Mouse (Mus musculus) MN1 (cell line): Measurements from ENCODE around the gene Tdrd9.
"Not testable (repeated sequence)": the region's sequence is repeated elsewhere in the genome, so short reads cannot be mapped to it uniquely, and the experiment has no call there.

Experiments used
- DNase-seq: peaks from one replicate; pipeline ENCODE4 v3.0.0-alpha.2; 2016; ENCODE audit warnings: low spot score

Tdrd9 gene

DNA sequence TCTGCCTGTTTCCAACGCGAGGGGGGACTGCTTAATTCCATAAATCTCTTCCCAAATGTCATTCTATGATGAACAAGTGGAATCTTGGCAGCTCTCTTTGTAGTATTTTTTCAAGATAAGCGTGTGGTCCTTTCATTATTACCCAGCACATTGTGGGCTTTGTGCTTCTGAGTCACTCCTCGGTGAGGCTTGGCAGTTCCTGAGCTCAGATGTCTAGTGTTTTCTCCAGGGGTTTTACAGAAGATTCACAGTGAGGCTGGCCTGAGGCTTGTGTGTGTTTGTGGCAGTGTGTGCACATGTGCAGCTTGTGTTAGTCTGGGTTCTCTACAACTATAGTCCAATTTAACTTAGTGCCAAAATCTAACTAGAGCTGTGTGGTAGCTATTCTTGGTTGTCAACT, 56.0 kb downstream of the Tdrd9 start:
- DNase-seq, result no peak

GRCm38 (mm10) chr12:112033409-112033975, 62.1 kb downstream of the Tdrd9 start:
- no peak for DNase-seq

- DNase-seq, result not testable (repeated sequence)
Measured at GRCm38 (mm10) chr12:112035341-112036100, 64.2 kb downstream of the Tdrd9 start.

- DNase-seq, result no peak
Measured at GRCm38 (mm10) chr12:112038441-112038840, 67.1 kb downstream of the Tdrd9 start.

DNA sequence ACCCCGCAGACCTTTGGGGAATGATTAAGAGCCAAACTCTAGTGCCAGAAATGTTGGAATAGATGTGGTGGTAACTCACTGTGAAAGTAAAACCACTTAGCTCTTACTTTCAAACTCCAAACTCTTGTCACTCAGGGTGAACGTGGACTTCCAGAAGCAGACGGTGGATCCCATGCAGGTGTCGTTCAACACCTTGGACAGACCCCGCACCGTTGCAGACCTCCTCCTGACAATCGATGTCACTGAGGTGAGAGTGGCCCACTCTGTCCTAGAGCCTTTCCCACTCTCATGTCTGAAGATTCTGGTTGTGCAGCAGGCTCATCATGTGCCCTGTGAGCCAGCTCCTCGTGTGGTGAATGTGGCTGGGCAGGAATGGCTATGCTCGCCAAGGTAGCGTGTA, 67.8 kb downstream of the Tdrd9 start:
- no peak for DNase-seq

DNA sequence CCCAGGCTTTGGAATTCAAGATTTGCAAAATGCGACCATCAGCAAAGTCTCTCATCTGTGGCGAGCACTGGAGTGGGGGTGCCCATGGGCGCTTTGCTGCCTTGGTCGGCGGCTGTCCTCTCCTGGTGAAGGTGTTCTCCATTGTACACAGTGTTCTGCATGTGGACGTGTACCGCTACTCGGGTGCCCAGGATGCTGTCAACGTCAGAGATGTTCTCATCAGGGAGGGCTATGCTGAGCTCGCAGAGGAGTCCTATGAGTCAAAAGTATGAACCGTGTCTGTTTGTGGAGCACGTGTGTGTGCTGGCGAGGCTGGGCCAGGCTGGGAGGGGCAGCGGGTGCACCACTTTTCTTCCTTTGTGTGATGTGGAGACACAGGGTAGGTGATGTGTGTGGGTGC, 71.3 kb downstream of the Tdrd9 start:
- no peak for DNase-seq

DNA sequence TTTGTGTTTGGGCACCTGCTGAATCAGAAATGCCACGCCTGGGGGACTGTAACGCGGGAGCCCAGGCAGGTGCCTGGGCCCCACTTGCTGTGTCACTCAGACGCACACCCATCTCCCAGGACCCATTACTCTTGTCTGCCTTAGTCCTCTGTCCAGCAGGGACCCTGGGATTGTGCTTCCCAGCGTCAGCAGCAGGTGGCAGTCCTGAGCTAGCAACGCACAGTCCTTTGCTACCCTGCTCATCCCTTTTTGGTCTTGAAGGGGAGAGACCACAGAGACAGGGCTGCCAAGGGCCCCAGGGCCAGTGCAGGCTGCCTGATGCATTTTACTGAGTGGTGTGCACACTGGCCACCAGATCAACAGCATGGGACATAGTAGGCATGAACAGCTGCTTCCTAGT, 106.3 kb downstream of the Tdrd9 start:
- DNase-seq, result peak; percentile 67

- DNase-seq, result no peak
Measured at GRCm38 (mm10) chr12:112079911-112080310, 108.6 kb downstream of the Tdrd9 start.

DNA sequence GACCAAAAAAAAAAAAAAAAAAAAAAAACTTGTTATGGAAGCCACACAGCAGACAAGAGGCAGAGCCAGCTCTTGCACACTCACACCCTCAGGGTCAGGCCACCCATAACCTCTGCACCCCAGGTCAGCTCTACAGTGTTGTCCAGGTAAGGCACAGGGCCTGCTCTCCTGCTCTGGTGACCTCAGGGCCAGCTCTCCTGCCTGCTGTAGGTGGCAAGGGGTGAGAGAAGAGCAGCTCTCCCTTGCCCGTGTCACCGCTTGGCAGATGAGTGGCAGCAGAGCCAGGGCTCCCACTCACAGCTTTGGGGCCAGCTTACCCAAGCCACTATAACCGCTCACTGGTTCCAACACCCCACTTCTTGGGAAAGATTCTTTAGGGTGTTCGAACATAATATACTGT, 109.6 kb downstream of the Tdrd9 start:
- DNase-seq, result no peak

DNA sequence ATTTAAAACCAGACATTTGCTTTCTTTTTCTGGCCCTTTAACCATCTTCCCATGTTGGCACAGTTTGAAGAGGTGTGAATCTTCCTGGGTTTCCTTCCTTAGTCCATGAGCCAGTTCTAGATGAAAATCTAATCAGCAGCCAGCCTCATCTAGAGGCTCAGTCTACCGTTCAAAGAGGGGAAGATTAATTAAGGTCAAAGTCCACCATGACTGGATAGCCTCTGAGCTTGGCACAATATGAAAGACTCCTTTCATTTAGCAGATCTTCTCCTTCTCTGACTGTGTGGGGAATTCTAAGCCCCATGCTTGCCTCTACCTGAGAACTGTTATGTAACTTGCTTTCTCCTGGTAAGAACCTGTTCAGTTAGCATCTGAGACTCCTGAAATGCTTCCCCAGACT, 110.9 kb downstream of the Tdrd9 start:
- DNase-seq, result no peak

DNA sequence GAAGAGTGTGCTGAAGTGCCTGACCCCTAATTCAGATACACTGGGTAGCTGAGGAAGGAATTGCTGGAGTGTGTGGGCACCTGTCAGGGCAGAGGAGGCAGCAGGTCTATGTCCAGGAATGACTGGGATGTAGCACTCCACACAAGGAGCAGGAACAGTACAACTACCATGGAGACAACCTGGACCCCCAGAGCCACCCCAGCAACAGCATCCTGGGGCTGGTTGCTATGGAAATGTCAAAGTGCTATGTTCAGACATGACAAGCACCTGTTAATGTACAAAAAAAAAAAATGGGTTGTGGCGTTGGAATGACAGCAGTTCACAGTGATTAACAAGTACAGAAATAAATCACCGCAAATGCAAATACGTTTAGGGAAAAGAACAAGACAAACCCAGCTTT, 114.9 kb downstream of the Tdrd9 start:
- no peak for DNase-seq

GRCm38 (mm10) chr12:112086726-112087125, 115.4 kb downstream of the Tdrd9 start:
- no peak for DNase-seq

DNA sequence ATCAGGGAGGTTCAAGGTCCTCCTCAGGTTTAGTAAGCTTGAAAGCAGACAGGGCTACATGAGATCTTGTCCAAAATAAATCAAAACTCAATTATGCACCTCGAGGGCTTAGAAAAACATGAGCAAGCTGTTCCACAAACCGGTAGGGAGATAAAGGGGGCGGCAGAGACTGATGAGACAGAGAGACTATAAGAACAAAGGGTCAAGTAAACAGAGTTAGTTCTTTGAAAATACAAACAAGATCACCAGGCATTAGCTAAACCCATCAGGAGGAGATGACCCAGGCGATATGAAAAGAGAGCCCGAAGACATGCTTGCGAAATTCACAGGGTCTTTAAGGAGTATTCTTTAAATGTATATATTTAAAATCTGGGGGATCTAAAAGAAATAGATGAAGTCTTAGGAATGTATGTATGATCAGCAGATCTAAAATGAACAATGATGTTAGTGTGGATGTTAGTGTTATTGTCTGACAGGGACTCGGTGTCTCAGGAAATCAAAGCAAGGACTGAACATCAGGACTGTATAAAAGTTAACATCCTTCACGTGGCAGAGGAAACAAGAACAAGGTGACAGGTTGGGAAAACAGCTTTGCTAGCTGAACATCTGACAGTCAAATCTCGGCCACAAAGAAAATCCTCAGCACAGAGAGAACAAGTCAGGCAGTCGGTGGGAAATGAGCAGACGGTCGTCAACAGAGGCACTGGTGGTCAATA, 117.4 kb downstream of the Tdrd9 start:
- DNase-seq, result no peak

GRCm38 (mm10) chr12:112091054-112091453, 119.7 kb downstream of the Tdrd9 start:
- DNase-seq, result peak; percentile 76

DNA sequence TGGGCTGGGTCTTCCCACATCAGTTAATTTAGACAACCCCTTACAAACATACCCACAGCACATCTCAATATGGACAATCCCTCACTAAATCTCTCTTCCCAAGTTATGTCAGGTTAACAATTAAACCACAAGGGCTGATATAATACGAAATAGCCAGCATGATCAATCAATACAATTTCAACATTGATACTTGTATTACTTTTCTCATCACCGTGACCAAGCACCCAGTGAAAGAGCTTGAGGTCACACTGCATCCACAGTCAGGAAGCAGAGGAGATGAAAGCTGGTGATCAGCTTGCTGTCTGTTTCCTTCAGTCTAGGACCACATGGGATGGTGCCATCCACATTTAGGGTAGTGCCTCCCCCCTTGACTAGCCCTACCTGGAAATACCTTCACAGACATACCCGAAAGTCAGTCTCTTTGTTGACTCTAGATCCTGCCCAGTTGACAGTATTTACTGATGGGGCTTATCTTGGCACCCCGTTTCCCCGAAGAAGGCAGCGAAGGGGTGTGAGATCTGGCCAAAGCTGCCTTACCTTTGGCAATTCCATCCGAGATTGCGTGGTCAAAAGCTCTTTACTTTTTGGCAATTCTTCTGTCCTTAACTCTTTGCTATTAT, 123.0 kb downstream of the Tdrd9 start:
- DNase-seq, result no peak

GRCm38 (mm10) chr12:112096051-112096732, 124.8 kb downstream of the Tdrd9 start:
- peak; percentile 22 for DNase-seq

DNA sequence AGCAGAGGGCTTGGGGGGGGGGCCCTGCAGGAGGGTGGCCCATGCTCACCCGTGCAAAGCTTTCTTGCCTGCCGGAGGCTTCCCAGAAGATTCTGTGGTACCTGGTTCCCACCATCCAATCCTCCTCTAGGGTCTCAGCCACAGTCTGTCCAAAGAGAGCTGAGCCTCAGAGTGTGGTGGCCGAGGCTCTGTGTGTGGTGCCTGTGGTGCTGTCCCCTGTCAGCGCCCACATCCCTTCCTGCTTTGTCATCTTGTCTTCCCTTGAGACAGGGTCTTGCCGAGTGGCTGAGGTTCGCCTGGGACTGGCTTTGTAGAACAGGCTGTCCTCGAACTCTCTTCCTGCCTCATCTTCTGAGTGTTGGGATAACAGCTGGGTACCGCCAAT, 125.4 kb downstream of the Tdrd9 start:
- DNase-seq, result no peak

DNA sequence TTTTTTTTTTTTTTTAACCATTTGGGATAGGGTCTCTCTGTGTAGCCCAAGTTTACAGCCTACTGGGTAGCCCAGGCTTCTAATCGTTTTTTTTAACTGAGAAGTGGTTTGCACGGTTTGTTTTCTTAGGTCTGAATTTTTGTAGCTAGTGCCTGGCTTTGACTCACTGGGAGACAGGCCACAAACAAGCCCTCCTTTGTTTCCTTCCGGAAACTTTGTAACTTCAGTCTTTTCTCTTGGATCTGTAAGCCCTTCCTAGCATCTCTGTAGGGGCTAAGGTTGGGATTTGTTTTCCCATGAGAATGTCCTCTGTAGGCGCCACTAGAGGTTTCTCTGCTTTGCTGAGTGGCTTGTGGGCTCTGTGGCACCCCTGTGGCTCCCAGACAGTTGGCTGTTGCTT, 128.7 kb downstream of the Tdrd9 start:
- no peak for DNase-seq

DNA sequence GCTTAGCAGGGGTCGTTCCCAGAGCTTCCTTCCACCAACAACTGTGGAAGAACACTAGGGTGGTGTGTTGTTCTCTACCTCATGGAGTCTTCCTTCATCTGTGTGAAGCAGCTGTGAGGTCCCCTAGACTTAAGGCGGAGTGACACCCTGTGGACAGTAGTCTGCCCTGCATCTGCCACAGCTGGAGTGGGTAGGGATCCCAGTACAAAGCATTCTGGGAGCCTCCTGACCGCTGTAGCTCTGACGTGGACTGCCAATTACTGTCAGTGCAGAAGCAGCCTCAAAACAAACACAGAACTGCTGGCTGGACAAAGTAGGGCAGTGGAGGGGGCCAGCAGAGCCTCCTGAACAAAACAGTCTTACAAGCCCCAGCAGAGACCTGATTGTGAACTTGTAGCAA, 129.7 kb downstream of the Tdrd9 start:
- no peak for DNase-seq

GRCm38 (mm10) chr12:112103179-112103578, 131.8 kb downstream of the Tdrd9 start:
- DNase-seq, result no peak

- no peak for DNase-seq
Measured at GRCm38 (mm10) chr12:112104890-112105289, 133.5 kb downstream of the Tdrd9 start.

DNA sequence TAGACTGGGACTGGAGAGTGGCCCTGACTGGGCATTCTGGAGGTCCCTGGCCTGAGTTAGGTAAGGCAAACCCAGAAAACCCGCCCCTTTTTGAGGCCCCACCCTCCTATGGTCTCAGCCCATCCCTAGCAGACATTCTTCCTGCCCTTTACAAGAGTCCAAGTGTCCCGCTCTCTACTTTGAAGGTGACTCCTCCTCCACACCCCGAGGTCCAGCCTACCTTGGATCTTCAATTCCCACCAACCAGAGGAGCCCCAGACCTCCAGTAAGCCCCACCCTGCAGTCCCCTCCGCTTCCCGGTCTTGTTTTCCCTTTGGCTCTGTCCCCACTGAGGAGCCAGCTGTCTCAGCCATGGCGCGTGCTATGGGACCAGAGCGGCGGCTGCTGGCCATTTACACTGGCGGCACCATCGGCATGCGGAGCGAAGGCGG, 135.2 kb downstream of the Tdrd9 start, which contains the start of gene Aspg:
Aspg (plus strand) TSS at position 139 of the 431 bp plus-strand sequence.
- peak; percentile 51 for DNase-seq
